Mouse (Mus musculus) splenic B cell, adult 2 months (primary cell): Measurements from ENCODE around the gene Nup37.

Experiments
- DNase-seq: peaks from one replicate; pipeline ENCODE4 v3.0.0-alpha.2; 2011; ENCODE audit warnings: low read depth, low spot score
- H3K27me3 ChIP-seq: 2 replicates; pipeline ENCODE4 v1.6.1; 2012; ENCODE audit warnings: mild to moderate bottlenecking, low read length, moderate library complexity, mixed read lengths; ENCODE audit not compliant: control insufficient read depth, poor library complexity, insufficient read depth, severe bottlenecking
- H3K36me3 ChIP-seq: 2 replicates; pipeline ENCODE4 v1.6.1; 2012; ENCODE audit warnings: mild to moderate bottlenecking, low read length, moderate library complexity, mixed read lengths; ENCODE audit not compliant: control insufficient read depth, poor library complexity, insufficient read depth, severe bottlenecking

The Nup37 gene

GRCm38 (mm10) chr10:88146707-88147477 is at the start of gene Nup37, which contains the start of gene Parpbp:
Gene Nup37 (plus strand): TSS chr10:88146992.
Gene Parpbp (minus strand): TSS chr10:88146941.
- no peaks in the 10 kb centered on the region; the same call in 1 of the 2 replicates for H3K36me3 ChIP-seq
- DNase-seq: peak; percentile 90
- no peaks in the 10 kb centered on the region for H3K27me3 ChIP-seq

- DNase-seq: no peak
- no peaks in the 10 kb centered on the region for H3K36me3 ChIP-seq
- H3K27me3 ChIP-seq: no peaks in the 10 kb centered on the region
Measured at GRCm38 (mm10) chr10:88106169-88106568, 40.6 kb upstream of the Nup37 start.

GRCm38 (mm10) chr10:88113290-88113689 is 33.5 kb upstream of the Nup37 start:
- Histone ChIP-seq H3K36me3 (no peaks in the 10 kb centered on the region), H3K27me3 (no peaks in the 10 kb centered on the region)
- DNase-seq: no peak

- Histone ChIP-seq H3K27me3 (no peaks in the 10 kb centered on the region), H3K36me3 (no peaks in the 10 kb centered on the region)
- no peak for DNase-seq
Measured at GRCm38 (mm10) chr10:88119721-88120120, 27.1 kb upstream of the Nup37 start.

- DNase-seq: no peak
- Histone ChIP-seq H3K27me3 (no peaks in the 10 kb centered on the region), H3K36me3 (no peaks in the 10 kb centered on the region)
Measured at GRCm38 (mm10) chr10:88135630-88136029, 11.2 kb upstream of the Nup37 start.

GRCm38 (mm10) chr10:88146187-88146586 is 605 bp upstream of the Nup37 start:
- no peak for DNase-seq
- no peaks in the 10 kb centered on the region; the same call in 1 of the 2 replicates for H3K36me3 ChIP-seq
- H3K27me3 ChIP-seq: no peaks in the 10 kb centered on the region

GRCm38 (mm10) chr10:88150381-88150780 is 3.6 kb downstream of the Nup37 start:
- DNase-seq: no peak
- Histone ChIP-seq H3K27me3 (no peaks in the 10 kb centered on the region), H3K36me3 (peaks cover 2% of the 10 kb centered on the region; the same call in 1 of the 2 replicates)

- Histone ChIP-seq H3K27me3 (no peaks in the 10 kb centered on the region), H3K36me3 (peaks cover 2% of the 10 kb centered on the region; the same call in 1 of the 2 replicates)
- DNase-seq: no peak
Measured at GRCm38 (mm10) chr10:88151658-88152057, 4.9 kb downstream of the Nup37 start.

- Histone ChIP-seq H3K36me3 (0 out of 2 replicates have a peak, but pooled peaks cover 2% of the 10 kb centered on the region), H3K27me3 (no peaks in the 10 kb centered on the region)
- no peak for DNase-seq
Measured at GRCm38 (mm10) chr10:88162096-88162495, 15.3 kb downstream of the Nup37 start.

- no peak for DNase-seq
- Histone ChIP-seq H3K27me3 (no peaks in the 10 kb centered on the region), H3K36me3 (0 out of 2 replicates have a peak, but pooled peaks cover 2% of the 10 kb centered on the region)
Measured at GRCm38 (mm10) chr10:88162676-88163075, 15.9 kb downstream of the Nup37 start.

GRCm38 (mm10) chr10:88166158-88166557 is 19.4 kb downstream of the Nup37 start:
- H3K36me3 ChIP-seq: no peaks in the 10 kb centered on the region
- peak; percentile 34 for DNase-seq
- no peaks in the 10 kb centered on the region for H3K27me3 ChIP-seq

GRCm38 (mm10) chr10:88167438-88168077 is 20.8 kb downstream of the Nup37 start:
- 0 out of 2 replicates have a peak, but pooled peaks cover 1% of the 10 kb centered on the region for H3K36me3 ChIP-seq
- H3K27me3 ChIP-seq: no peaks in the 10 kb centered on the region
- no peak for DNase-seq

GRCm38 (mm10) chr10:88200541-88200940 is 53.7 kb downstream of the Nup37 start:
- no peak for DNase-seq
- H3K27me3 ChIP-seq: no peaks in the 10 kb centered on the region

GRCm38 (mm10) chr10:88200951-88201638 is 54.3 kb downstream of the Nup37 start, which contains the start of gene Washc3:
Gene Washc3 (plus strand): TSS chr10:88201093.
- peak; percentile 81 for DNase-seq
- Histone ChIP-seq H3K27me3 (no peaks in the 10 kb centered on the region), H3K36me3 (0 out of 2 replicates have a peak, but pooled peaks cover 2% of the 10 kb centered on the region)

More at GRCm38 (mm10) chr10:88200541-88200940, 53.7 kb downstream of the Nup37 start:
- H3K36me3 ChIP-seq: 0 out of 2 replicates have a peak, but pooled peaks cover 2% of the 10 kb centered on the region
